Mouse (Mus musculus) layer of hippocampus, adult 6 months (tissue): ENCODE measurements around the gene C9orf72. TPM values are rescaled to one million over a fixed set of nuclear protein-coding genes. Genes with fewer than 3 reads are reported as not detected.

Experiments
- long read RNA-seq, 2 experiments: library from polyadenylated mRNA; unstranded; transcript quantifications; one replicate each; pipeline ENCODE4 v2.0.0; 2019 to 2020
- polyA plus RNA-seq: library from polyadenylated mRNA; unstranded; fragments of <200 nt; fragmentation: Nextera tagmentation; gene quantifications from 2 replicates; pipeline ENCODE4 v1.2.3, GENCODE M21; 2021

C9orf72 gene
- 18.6 and 19.3 TPM in 2 replicates for polyA plus RNA-seq
- long read RNA-seq, experiment 1, transcript C9orf72-203 (11 exons, 3,193 nt) = major isoform, 23 of 38 reads
- long read RNA-seq, experiment 1, partial matches to known transcripts = 7 of 38 reads
- long read RNA-seq, experiment 1, other reads (novel, unspliced or antisense) = 8 of 38 reads
- long read RNA-seq, experiment 2, transcript C9orf72-203 (11 exons, 3,193 nt) = major isoform, 134 of 187 reads
- long read RNA-seq, experiment 2, partial matches to known transcripts = 25 of 187 reads
- long read RNA-seq, experiment 2, other reads (novel, unspliced or antisense) = 28 of 187 reads

DNA sequence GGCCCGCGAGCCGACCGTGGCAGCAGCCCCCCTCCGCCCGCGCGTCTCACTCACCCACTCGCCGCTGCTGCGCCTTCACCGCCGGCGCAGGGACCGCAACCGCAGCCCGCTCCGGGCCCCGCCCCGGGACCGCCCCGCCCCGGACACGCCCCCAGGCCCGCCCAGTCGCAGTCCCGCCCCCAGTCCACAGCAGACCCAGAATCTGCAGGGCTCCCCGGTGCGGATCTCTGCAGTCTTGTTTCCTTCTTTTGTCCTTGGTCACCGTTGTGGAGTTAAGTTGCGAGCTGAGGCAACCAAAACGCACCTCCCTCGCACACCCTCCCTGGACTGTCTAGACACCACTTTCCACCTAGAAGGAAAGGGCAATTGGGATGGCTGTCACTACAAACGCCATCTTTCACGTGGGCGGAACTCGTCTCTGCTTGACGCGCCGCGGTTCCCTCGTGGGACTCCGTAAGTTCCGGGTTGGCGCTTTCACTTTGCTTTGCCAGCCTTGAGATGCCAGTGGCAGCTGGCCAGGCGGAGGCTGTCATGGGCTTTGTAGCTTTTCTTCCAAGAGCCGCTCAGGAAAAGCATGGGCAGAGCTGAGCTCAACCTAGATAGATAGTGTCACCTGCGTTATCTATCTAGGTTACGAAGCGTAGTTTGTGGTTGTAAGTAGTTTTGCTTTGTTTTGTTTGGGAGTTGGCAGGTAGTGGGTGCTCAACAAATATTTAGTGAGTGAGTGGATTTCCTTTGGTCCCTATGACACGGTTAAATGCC lies at the start of gene C9orf72:
Gene C9orf72 (minus strand): TSS at position 442 of the 762 bp plus-strand sequence.

DNA sequence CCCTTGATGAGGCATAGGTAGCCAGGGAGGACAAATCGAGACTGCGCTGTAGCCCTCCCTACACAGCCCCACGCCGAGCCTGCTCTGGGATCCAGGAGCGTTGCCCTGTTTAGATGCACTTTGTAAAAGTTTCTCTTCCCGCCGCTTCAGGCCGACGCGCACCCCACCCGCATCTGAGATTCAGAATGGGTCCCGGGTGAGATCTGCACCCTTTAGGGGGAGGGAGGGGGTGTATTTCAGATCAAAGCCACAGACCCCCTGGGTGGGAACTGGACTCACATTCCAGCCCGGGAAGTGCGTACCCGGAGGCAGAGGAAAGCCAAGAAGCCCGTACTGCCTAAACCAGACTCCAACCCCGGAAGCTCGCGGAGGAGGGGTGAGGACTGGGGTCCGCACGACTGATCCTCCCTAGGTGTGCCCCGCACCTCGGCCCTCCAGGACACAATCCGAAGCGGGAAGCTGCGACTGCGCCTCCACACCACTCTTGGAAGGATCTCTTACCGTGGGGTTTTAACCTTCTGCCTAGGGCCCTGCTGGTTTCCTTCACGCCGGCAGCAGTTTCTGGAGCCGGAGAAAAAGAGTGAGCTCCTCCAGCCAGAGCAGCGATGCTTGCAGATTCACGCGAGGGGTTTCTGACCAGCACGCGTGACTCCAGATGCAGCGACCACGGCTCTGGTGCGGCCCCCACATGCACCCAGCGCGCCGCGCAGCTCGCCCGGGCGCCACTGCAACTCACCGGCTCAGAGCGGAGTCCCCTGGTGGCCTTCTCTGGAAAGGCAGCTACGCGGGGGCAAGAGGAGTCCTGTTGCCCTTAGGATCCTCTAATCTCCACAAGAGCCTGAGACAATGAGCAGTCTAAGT lies 69.0 kb downstream of the C9orf72 start, which contains the start of gene Mob3b:
Gene Mob3b (minus strand): TSS at position 734 of the 861 bp plus-strand sequence.

DNA sequence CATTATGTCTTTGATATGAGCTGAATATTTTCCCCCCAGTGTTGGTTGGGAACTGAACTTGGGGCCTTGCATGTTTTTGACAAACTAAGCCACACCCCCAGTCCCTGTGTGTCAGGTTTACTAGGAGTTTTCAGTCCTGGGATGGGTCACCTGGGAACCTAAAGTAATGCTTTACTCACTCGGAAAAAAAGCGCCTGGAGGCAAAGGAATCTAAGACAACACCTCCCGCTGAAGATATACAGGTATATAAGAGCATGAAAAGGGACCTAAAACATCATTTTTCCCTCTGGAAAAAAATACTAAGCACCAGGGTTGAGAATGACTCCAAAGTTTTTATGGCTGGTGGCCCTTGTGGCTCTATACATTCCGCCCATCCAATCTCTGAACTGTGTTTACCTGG lies 74.2 kb downstream of the C9orf72 start, which contains the start of gene Ifnk:
Gene Ifnk (plus strand): TSS at position 301 of the 400 bp plus-strand sequence.

Other genes with a start within 250 kb of the C9orf72 start
- not detected in 2 replicates for gene Ifnk, start 74.1 kb downstream of the C9orf72 start, polyA plus RNA-seq
- 2.1 and 4.8 TPM in 2 replicates for gene Mob3b, start 68.7 kb downstream of the C9orf72 start, polyA plus RNA-seq